Mouse (Mus musculus): Measurements from ENCODE around the gene Tmpo.

Tmpo gene

DNA sequence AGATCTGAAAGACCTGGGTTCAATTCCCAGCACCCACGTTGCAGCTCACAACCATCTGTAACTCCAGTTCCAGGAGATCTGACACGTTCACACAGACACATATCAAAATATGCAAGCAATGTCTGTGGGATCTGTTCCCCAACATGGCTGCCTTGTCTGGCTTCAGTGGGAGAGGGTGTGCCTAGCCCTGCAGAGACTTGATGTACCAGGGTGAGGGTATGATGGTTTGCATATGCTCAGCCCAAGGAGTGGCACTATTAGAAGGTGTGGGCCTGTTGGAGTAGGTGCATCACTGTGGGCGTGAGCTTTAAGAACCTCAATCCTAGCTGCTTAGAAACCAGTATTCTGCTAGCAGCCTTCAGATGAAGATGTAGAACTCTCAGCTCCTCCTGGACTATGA lies 75.1 kb downstream of the Tmpo start:
- DNase-seq (ENCODE audit: low spot score) = no peak

DNA sequence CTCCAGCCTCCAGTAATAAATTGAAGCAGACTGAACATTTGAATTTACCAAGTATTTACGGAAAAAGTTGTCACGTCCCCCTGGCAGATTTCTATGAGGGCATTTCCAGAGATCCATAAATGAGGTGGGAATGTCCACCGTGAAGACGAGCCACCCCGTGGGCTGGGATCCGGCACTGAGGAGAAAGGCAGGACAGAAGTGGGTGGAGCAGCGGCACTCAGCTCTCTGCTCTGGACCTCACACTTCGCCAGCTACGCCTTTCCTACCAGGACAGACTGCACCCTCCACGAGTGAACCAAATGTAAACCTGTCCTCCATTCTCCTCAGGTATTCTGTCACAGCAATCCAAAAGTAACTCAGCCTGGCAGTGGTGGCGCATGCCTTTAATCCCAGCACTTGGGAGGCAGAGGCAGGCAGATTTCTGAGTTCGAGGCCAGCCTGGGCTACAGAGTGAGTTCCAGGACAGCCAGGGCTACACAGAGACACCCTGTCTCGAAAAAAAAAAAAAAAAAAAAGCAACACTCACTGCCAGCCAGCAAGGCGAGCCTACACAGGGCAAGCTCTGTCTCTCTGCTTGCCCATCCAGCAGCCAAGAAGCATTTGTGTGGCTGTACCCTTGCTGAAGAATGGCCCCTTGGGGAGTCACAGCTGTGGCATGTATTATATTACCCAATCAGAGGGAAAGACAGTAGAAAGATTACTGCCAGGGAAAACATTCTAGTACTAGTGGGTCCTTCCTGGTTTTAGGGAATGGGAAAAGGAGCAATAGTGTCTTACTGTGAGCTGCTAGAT lies 78.1 kb downstream of the Tmpo start:
- DNase-seq (ENCODE audit: low spot score) = no peak

DNA sequence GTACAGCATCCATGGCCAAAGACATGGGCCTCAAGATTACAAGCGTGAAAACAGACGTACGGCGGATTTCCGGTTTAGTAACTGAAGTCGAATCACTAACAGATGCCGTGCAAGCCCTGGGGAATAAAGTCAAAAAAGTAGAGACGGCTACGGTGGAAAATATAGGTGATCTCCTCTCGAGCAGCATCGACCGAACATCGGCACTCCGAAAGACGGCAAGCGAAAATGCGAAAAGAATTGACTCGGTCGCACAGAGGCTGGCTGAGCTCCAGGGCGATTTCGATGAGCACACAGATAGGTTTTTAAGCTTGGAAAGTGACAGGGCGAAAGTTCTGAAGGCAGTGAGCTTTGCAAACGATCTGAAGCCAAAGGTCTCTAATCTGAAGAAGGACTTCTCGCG lies 79.2 kb downstream of the Tmpo start:
- no peak for DNase-seq (ENCODE audit: low spot score)

DNA sequence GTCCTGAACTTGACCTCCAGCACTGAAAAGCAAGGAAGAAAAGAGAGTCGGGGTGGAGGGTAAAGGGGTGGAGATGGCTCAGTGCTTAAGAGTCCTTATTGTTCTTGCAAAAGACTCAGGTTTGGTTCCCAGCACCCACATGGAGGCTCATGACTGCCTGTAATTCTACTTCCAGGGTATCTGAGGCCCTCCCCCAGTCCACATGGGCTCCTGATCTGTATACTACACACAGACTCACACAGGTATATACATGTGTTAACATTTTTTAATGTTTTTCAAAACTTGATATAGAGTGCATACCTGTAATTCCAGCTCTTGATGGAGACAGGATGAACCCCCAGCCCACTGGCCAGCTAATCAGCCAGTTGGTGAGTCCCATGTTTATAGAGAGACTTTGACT lies 81.0 kb downstream of the Tmpo start:
- no peak for DNase-seq (ENCODE audit: low spot score)

DNA sequence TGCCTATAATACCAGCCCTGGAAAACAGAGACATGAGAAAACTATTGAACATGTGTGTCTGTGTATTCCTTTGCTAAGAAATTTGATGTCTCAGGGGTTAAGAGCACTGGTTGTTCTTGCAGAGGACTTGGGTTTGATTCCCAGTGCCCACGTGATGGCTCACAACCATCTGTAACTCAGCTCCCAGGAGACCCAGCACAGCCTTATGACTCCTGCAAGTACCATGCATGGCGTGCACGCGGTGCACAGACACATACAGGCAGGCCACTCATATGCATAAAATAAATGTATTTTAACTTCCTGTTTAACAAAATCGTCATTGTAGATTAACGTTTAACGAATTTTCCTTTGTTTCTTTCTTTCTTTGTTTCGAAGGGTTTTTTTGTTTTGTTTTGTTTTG lies 83.1 kb downstream of the Tmpo start:
- no peak for DNase-seq (ENCODE audit: low spot score)
